Mouse (Mus musculus) CH12.LX (cell line): ENCODE results near the gene Slc38a10.

ENCODE experiments used
- CTCF ChIP-seq, 2 experiments: IDR thresholded peaks in 1 of 2; conservative IDR thresholded peaks in 1 of 2; 2 replicates each; pipeline ENCODE4 v1.5.1; 2011 to 2012; ENCODE audit warnings: low read depth in 2 of 2, low read length in 2 of 2, improper control_type of control experiment in 1 of 2, inconsistent platforms in 1 of 2, mild to moderate bottlenecking in 1 of 2, moderate library complexity in 1 of 2
- ELF1 ChIP-seq: IDR thresholded peaks from 2 replicates; pipeline ENCODE4 v1.6.1; 2014; ENCODE audit warnings: low read depth, mild to moderate bottlenecking, inconsistent platforms, low read length, improper control_type of control experiment
- EP300 ChIP-seq: IDR thresholded peaks from 2 replicates; pipeline ENCODE4 v1.6.1; 2011; ENCODE audit warnings: low read length, improper control_type of control experiment
- ETS1 ChIP-seq: conservative IDR thresholded peaks from 2 replicates; pipeline ENCODE4 v1.6.1; 2012; ENCODE audit warnings: low read depth, mild to moderate bottlenecking, inconsistent platforms, low read length, improper control_type of control experiment, moderate library complexity
- UBTF ChIP-seq: IDR thresholded peaks from 2 replicates; pipeline ENCODE4 v1.6.1; 2012; ENCODE audit warnings: low read depth, mild to moderate bottlenecking, inconsistent platforms, low read length, improper control_type of control experiment, moderate library complexity
- USF1 ChIP-seq: IDR thresholded peaks from 2 replicates; pipeline ENCODE4 v1.6.1; 2014; ENCODE audit warnings: low read depth, mild to moderate bottlenecking, inconsistent platforms, low read length, improper control_type of control experiment

GRCm38 (mm10) chr11:120143708-120144497, 7.2 kb downstream of the Slc38a10 start:
- TF ChIP-seq UBTF (no peak), CTCF (conservative IDR thresholded peaks at IDR 0.05 in 1 of 2, IDR thresholded peaks at IDR 0.05 in 1 of 2; ENCODE audit: low read depth in 2 of 2, low read length in 2 of 2) (no peak), ETS1 (no peak), USF1 (no peak), EP300 (no peak), ELF1 (no peak)
